In the genomic region with DNA sequence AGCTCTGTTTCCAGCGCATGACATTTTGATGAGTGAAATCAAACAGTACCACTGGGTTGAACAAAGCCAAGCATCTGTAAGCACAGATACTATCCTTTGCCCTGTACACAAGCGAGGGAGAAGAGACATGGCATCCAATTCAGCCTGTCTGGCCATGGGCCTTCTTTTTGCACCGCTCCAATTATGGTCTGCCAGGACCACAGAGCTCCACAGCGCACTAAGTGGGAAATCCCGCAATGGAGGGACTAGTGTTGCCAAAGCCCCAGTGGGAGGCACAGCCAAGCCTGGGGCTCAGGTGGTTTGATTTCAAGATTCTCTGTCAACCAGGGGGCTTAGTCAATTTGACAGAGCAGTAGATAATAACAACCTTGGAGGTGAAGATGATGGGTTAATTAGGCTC, we compare ENCODE assay signal across 30 mouse cellular contexts. TPM values are rescaled to one million over a fixed set of nuclear protein-coding genes. Genes with fewer than 3 reads are reported as not detected.
DNase-seq lines count a peak whose midpoint lies in the region; ATAC-seq lines count a peak whose summit lies in the region.
"Had no signal": no experiment of that assay in that cellular context is flagged by ENCODE, and none has a peak within 500 bp of the region (broad histone marks: within the 10 kb centered on the region; RNA-seq: fewer than 3 reads in every experiment).

No protein-coding gene starts in this region.

- H3K4me2 ChIP-seq in heart, embryonic 12.5 days: no peak overlapping the region
- H3K4me2 ChIP-seq: embryonic facial prominence, embryonic 13.5 days; forebrain, embryonic 13.5 days; heart, embryonic 11.5 days; heart, embryonic 15.5 days; hindbrain, embryonic 13.5 days; intestine, embryonic 15.5 days; kidney, embryonic 15.5 days had no signal

- no peak for ATAC-seq in heart, embryonic 12.5 days (ENCODE audit: insufficient number of reproducible peaks, low FRiP score)
- ATAC-seq: forebrain, embryonic 13.5 days; forebrain, embryonic 16.5 days; hindbrain, embryonic 16.5 days; intestine, embryonic 15.5 days had no signal

- H3K4me1 ChIP-seq in limb, embryonic 10.5 days: no peaks in the 10 kb centered on the region
- H3K4me1 ChIP-seq in heart, embryonic 12.5 days (replicated peaks): peaks cover 28% of the 10 kb centered on the region
- H3K4me1 ChIP-seq: embryonic facial prominence, embryonic 10.5 days; embryonic facial prominence, embryonic 13.5 days; hindbrain, embryonic 10.5 days; intestine, embryonic 15.5 days; kidney, embryonic 15.5 days had no signal

- DNase-seq in cerebellum, adult 11-12 months: peak; percentile 46
- no peak for DNase-seq in cerebellum, postnatal 4 days (ENCODE audit: low spot score in 2 of 2)
- peak; percentile 59 to 76 for DNase-seq in cerebellum, postnatal 14 days
- no peak for DNase-seq in cerebellum, adult 9-11 months
- peak; percentile 47 for DNase-seq in left cerebral cortex, postnatal 4 days
- no peak for DNase-seq in left cerebral cortex, postnatal 36 days (ENCODE audit: low spot score in 2 of 2)
- DNase-seq in limb, embryonic 10.5 days (ENCODE audit: low spot score): peak; percentile 12
- DNase-seq: adrenal gland, adult 2 months; adrenal gland, postnatal 14 days; B cell, adult 2 months; embryo, embryonic 11 days; gastrocnemius, postnatal 25 days; heart, postnatal 10 days; heart, postnatal 36 days; kidney, adult 11 months; kidney, adult 8-10 months had no signal

- H3K9me3 ChIP-seq in limb, embryonic 10.5 days (replicated peaks): no peaks in the 10 kb centered on the region
- no peaks in the 10 kb centered on the region for H3K9me3 ChIP-seq in heart, embryonic 12.5 days (replicated peaks)
- H3K9me3 ChIP-seq: embryonic facial prominence, embryonic 10.5 days; embryonic facial prominence, embryonic 13.5 days; forebrain, embryonic 13.5 days; heart, embryonic 15.5 days; hindbrain, embryonic 10.5 days; hindbrain, embryonic 13.5 days; intestine, embryonic 15.5 days; kidney, embryonic 15.5 days had no signal

- H3K36me3 ChIP-seq in limb, embryonic 10.5 days: peaks cover 5% of the 10 kb centered on the region; the same call in 1 of the 2 replicates
- H3K36me3 ChIP-seq in heart, embryonic 12.5 days: no peaks in the 10 kb centered on the region
- H3K36me3 ChIP-seq: embryonic facial prominence, embryonic 13.5 days; heart, embryonic 15.5 days; intestine, embryonic 15.5 days; kidney, embryonic 15.5 days had no signal

- WGBS in limb, embryonic 10.5 days: 93% methylated on average over 5 of the region's 5 CpGs
- WGBS in heart, embryonic 12.5 days: 86% methylated on average over 5 of the region's 5 CpGs

- intact Hi-C loops in left cerebral cortex, postnatal 4 days (cut with DNase I): no loop called here
- intact Hi-C loops in left cerebral cortex, postnatal 36 days (cut with DNase I): no loop called here

- H3K4me3 ChIP-seq in limb, embryonic 10.5 days: no peak overlapping the region
- no peak overlapping the region for H3K4me3 ChIP-seq in heart, embryonic 12.5 days
- H3K4me3 ChIP-seq: embryonic facial prominence, embryonic 10.5 days; embryonic facial prominence, embryonic 13.5 days; erythroblast, embryonic 14.5 days; forebrain, embryonic 13.5 days; heart, embryonic 15.5 days; hindbrain, embryonic 10.5 days; hindbrain, embryonic 13.5 days; intestine, embryonic 15.5 days; kidney, embryonic 15.5 days had no signal

- H3K27ac ChIP-seq in limb, embryonic 10.5 days: no peak overlapping the region
- H3K27ac ChIP-seq in heart, embryonic 12.5 days (ENCODE audit: poor library complexity, severe bottlenecking): no peak overlapping the region
- H3K27ac ChIP-seq: embryonic facial prominence, embryonic 10.5 days; embryonic facial prominence, embryonic 13.5 days; forebrain, embryonic 13.5 days; heart, embryonic 15.5 days; hindbrain, embryonic 10.5 days; hindbrain, embryonic 13.5 days; intestine, embryonic 15.5 days; kidney, embryonic 15.5 days had no signal

- H3K9ac ChIP-seq in heart, embryonic 12.5 days: no peak overlapping the region
- H3K9ac ChIP-seq: embryonic facial prominence, embryonic 13.5 days; forebrain, embryonic 13.5 days; heart, embryonic 15.5 days; hindbrain, embryonic 13.5 days; intestine, embryonic 15.5 days; kidney, embryonic 15.5 days had no signal

- H3K27me3 ChIP-seq in limb, embryonic 10.5 days (ENCODE audit: low read depth, poor library complexity, severe bottlenecking): 0 out of 2 replicates have a peak, but pooled peaks cover 2% of the 10 kb centered on the region
- H3K27me3 ChIP-seq in heart, embryonic 12.5 days (replicated peaks): peaks cover 55% of the 10 kb centered on the region
- H3K27me3 ChIP-seq: embryonic facial prominence, embryonic 13.5 days; forebrain, embryonic 13.5 days; hindbrain, embryonic 13.5 days; intestine, embryonic 15.5 days; kidney, embryonic 15.5 days had no signal

RNA-seq across cellular contexts. Expression of gene Ntn4, which starts 9.1 kb away (rescaled TPM):
- 1 to 10 TPM; 7.3 to 7.7 TPM for total RNA-seq in left cerebral cortex, postnatal 4 days (2021)
- 10 to 100 TPM in 1 of 2 experiments, 1 to 10 TPM in 1; 9.6 to 13.2 TPM for total RNA-seq in left cerebral cortex, postnatal 36 days (2021)
- 0.34 and 0.76 TPM in 2 replicates for polyA plus RNA-seq in limb, embryonic 10.5 days (2016; fragmentation: Nextera tagmentation; extraction: Ambion mirVana)
- polyA plus RNA-seq in heart, embryonic 12.5 days (2016; fragmentation: Nextera tagmentation; extraction: Ambion mirVana): 0.48 and 1.3 TPM in 2 replicates
- total RNA-seq: MEL had no signal
- polyA plus RNA-seq: erythroblast, embryonic 14.5 days had no signal

Comparison
In these comparisons a context has a peak if more than half of its experiments do, and no peak if none do; other contexts are left out.
1. DNase-seq: peak in cerebellum, adult 11-12 months (single experiment), cerebellum, postnatal 14 days (2 of 2), left cerebral cortex, postnatal 4 days (single experiment) and limb, embryonic 10.5 days (single experiment); none in cerebellum, postnatal 4 days (0 of 2), cerebellum, adult 9-11 months (single experiment) and left cerebral cortex, postnatal 36 days (0 of 2).